Mouse (Mus musculus) right cerebral cortex, postnatal 36 days (tissue): ENCODE measurements around the gene Vgf.
A peak's percentile ranks its signal among the peaks of the same experiment; 100 is the strongest.

Experiments used
- DNase-seq, 2 experiments: peaks; one replicate each; pipeline ENCODE4 v3.0.0; 2022; ENCODE audit warnings: low spot score in 2 of 2, mixed read lengths in 1 of 2

The Vgf gene

GRCm38 (mm10) chr5:137070881-137071605 lies 44.9 kb downstream of the Vgf start:
- no peak for DNase-seq

DNA sequence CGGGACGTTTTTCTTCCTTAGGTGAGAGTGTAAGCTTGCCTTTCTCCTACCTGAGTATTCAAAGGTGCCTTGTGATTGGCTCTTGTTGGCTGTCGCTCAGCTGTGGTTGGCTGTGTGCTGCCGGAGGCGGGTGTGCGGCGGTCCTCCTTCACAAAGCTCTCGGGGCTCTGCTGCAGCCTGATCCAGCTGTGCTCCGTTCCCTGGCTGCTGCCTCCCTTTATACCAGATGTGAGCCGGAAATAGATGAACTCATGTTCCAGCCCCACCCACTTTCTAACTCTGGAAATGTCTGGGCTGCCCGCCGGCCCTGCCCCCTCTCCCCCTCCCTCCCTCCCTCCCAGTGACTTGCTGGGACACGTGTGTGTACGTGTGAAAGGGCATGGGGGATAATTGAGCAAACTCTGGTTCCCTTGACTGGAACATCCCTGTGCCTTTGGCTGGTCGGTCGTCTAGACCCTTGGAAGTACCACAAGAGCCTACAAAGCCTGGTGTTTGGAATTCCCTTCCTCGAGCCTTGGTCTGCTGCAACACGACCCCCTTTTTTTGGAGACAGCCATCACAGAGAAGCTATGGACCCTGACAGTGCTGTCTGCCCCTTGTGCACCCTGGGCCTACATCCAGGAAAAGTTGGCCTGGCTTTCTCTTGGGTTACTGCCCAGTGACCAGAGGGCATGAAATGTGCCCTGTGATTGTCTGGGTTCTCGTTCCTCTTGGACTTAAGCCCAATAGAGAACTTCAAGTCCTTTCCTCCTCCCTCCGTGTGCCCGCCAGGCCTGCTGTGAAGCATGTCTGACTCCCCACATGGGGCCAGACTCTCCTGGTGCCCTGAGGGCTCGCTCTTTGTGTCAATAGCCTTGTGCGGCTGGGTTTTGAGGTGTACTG lies 46.1 kb downstream of the Vgf start, which contains the start of gene Serpine1:
Gene Serpine1 (minus strand): TSS at position 190 of the 882 bp plus-strand sequence.
- peak; percentile 58 to 64 for DNase-seq

- no peak for DNase-seq
Measured at GRCm38 (mm10) chr5:137073141-137073540, 46.9 kb downstream of the Vgf start.

GRCm38 (mm10) chr5:137074191-137074651 lies 48.0 kb downstream of the Vgf start:
- DNase-seq: no peak

DNA sequence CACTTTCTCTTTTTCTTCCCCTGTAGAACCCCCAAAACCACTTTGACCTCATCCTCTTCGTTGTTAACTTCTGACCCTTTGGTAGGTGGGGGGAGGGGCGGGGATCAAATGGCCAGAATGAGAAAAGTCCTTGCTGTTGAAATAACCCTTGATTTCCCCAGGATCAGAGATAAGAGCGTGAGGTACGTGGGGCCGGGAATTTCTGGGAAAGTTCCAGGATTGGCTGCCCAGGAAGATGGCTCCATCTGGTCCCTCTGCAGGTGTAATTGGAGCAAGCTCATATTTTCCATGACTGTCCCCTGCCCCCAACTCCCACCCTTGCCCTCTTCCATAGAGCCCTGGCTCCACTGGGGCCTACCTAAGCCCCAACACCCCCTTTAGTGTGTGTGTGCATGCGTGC lies 49.5 kb downstream of the Vgf start:
- DNase-seq: no peak

DNA sequence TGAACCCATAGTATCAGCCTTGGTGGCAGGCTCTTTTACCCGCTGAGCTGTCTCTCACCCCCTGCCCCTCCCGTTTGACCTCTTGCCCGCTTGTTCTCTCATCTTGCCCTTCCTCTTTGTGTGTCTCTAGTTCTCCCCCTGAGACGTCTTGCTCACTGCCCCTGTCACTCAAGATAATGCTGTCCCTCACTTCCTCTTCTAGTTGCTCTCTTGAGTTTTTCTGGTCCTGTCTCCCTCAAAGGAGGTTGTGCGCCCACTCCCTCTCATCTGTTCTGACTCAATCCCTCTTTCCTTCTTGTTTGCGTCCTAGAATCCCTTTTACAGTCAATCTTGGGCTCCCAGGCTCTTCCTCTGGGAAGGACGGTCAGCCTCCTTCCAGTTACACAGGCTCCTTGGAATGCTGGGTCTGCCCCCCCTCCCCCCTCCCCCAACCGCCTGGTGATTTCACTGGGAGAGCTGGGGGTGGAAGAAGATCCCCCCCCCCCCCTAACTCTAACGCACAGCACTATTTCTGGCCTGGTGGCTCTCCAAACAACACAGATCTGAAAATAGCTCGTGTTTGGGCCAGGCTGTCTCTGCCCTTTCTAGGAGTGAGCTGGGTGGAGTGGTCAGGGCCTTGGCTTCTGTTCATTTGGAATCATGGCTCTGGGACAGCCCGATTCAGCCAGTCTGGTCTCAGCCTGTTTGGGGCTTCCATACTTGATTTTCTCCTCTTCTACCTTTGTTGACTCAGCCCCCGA lies 50.2 kb downstream of the Vgf start:
- DNase-seq: peak in 1 of 2 experiments; percentile 30

- no peak for DNase-seq
Measured at GRCm38 (mm10) chr5:137077187-137077586, 51.0 kb downstream of the Vgf start.

DNA sequence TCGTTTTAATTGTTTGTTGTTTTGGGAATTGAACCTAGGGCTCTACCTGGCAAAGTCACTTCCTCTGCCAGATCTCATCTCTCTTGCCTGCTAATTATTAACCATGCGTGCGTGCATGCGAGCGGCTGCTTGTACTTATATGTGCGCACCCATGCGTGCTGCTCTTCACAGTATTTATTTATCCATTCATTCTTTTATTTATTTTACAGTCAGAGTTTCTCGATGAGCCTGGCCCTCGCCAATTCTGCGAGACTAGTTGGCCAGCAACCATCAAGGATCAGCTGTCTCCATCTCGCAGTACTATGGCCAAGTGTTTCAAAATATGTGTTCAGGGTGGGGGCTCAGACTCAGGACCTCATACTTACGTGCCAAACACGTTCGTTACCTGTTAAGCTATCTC lies 51.8 kb downstream of the Vgf start:
- DNase-seq: no peak

GRCm38 (mm10) chr5:137078616-137079015 lies 52.4 kb downstream of the Vgf start:
- DNase-seq: no peak

GRCm38 (mm10) chr5:137079849-137080248 lies 53.7 kb downstream of the Vgf start:
- DNase-seq: no peak
